Mouse (Mus musculus) heart, embryonic 14.5 days (tissue): ENCODE results near the gene 4930522H14Rik. TPM values are rescaled to one million over a fixed set of nuclear protein-coding genes. Genes with fewer than 3 reads are reported as not detected.
A peak's percentile ranks its signal among the peaks of the same experiment; 100 is the strongest.

ENCODE experiments used
- ATAC-seq: fragments of 200-750 bp; cut with Nextera tagmentation; 2 replicates; pipeline ENCODE4 v1.8.0; 2017; ENCODE audit warnings: low read depth, moderate TSS enrichment; ENCODE audit not compliant: insufficient number of reproducible peaks, insufficient read depth, low FRiP score
- H3K27ac ChIP-seq, 2 experiments: fragments of 200-500 bp in 1 of 2; fragments of 300-500 bp in 1 of 2; sonication (generic) in 1 of 2; replicated peaks in 1 of 2; 2 replicates each; pipeline ENCODE4 v1.5.1; 2012 to 2014; ENCODE audit warnings: low read depth in 2 of 2, low read length in 2 of 2, control low read depth in 1 of 2, mild to moderate bottlenecking in 1 of 2, mixed read lengths in 1 of 2; ENCODE audit not compliant: control insufficient read depth in 1 of 2, insufficient read depth in 1 of 2
- H3K27me3 ChIP-seq: fragments of 300-500 bp; sonication (generic); 2 replicates; pipeline ENCODE4 v1.6.1; 2014; ENCODE audit warnings: mild to moderate bottlenecking, low read length, control low read depth; ENCODE audit not compliant: control insufficient read depth, insufficient read depth
- H3K36me3 ChIP-seq: fragments of 300-500 bp; sonication (generic); 2 replicates; pipeline ENCODE4 v1.6.1; 2014; ENCODE audit warnings: mild to moderate bottlenecking, control low read depth, low read length, mixed read lengths; ENCODE audit not compliant: control insufficient read depth, insufficient read depth
- H3K4me1 ChIP-seq, 2 experiments: fragments of 200-500 bp in 1 of 2; fragments of 300-500 bp in 1 of 2; sonication (generic) in 1 of 2; 2 replicates each; pipeline ENCODE4 v1.6.1; 2012 to 2014; ENCODE audit warnings: low read length in 2 of 2, control low read depth in 1 of 2, mixed read lengths in 1 of 2; ENCODE audit not compliant: control insufficient read depth in 2 of 2, insufficient read depth in 2 of 2
- H3K4me2 ChIP-seq: fragments of 300-500 bp; sonication (generic); 2 replicates; pipeline ENCODE4 v1.6.1; 2014; ENCODE audit warnings: mild to moderate bottlenecking, low read length
- H3K4me3 ChIP-seq, 2 experiments: fragments of 200-500 bp in 1 of 2; fragments of 300-500 bp in 1 of 2; sonication (generic) in 1 of 2; 2 replicates each; pipeline ENCODE4 v1.5.1; 2012 to 2014; ENCODE audit warnings: low read length in 2 of 2, mild to moderate bottlenecking in 2 of 2, control low read depth in 1 of 2, low read depth in 1 of 2, moderate library complexity in 1 of 2; ENCODE audit not compliant: control insufficient read depth in 1 of 2, insufficient read depth in 1 of 2
- H3K9ac ChIP-seq: fragments of 300-500 bp; sonication (generic); 2 replicates; pipeline ENCODE4 v1.6.1; 2014; ENCODE audit warnings: mild to moderate bottlenecking, low read length
- H3K9me3 ChIP-seq: fragments of 300-500 bp; sonication (generic); 2 replicates; pipeline ENCODE4 v1.6.1; 2016; ENCODE audit warnings: low read length, control low read depth; ENCODE audit not compliant: control insufficient read depth
- WGBS: fragments of 180-500 bp; shearing (Covaris S2); extraction: QIAGEN DNeasy Blood & Tissue Kit; methylation state at CpG from one replicate; pipeline ENCODE4 v1.1.7; 2014; 5-methylcytosine and 5-hydroxymethylcytosine counted together
- polyA plus RNA-seq: library from polyadenylated mRNA; unstranded; fragments of >200 nt; fragmentation: Nextera tagmentation; extraction: Ambion mirVana; gene quantifications from 2 replicates; pipeline ENCODE4 v1.2.1, GENCODE M21; 2014

Gene 4930522H14Rik
- polyA plus RNA-seq, 1 experiment from 2014 or later, result not detected

DNA sequence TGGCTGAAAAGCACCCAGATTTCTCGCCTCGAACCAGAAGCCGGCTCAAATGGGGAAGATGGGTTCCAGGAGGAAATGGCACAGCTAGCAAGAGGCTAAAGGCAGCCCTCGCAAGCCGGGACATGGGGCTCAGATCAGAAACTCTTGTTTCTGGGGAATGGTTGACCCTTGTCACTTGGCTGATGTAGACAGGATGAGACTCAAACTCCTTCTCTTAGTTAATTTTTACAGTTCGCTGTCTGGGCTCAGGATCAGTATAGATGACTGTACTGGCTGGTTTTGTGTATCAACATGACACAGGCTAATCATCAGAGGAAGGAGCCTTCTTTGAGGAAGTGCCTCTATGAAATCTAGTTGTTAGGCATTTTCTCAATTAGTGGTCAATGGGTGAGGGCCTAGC lies 33.6 kb upstream of the 4930522H14Rik start:
- H3K27ac ChIP-seq, result no peak overlapping the region
- no peaks in the 10 kb centered on the region for H3K9me3 ChIP-seq
- no peak overlapping the region for H3K4me2 ChIP-seq
- 88% methylated on average over 6 of the region's 6 CpGs for WGBS
- no peaks in the 10 kb centered on the region for H3K36me3 ChIP-seq
- H3K9ac ChIP-seq, result no peak overlapping the region
- no peaks in the 10 kb centered on the region for H3K27me3 ChIP-seq
- ATAC-seq, result no peak
- no peak overlapping the region for H3K4me3 ChIP-seq
- H3K4me1 ChIP-seq, result no peaks in the 10 kb centered on the region

DNA sequence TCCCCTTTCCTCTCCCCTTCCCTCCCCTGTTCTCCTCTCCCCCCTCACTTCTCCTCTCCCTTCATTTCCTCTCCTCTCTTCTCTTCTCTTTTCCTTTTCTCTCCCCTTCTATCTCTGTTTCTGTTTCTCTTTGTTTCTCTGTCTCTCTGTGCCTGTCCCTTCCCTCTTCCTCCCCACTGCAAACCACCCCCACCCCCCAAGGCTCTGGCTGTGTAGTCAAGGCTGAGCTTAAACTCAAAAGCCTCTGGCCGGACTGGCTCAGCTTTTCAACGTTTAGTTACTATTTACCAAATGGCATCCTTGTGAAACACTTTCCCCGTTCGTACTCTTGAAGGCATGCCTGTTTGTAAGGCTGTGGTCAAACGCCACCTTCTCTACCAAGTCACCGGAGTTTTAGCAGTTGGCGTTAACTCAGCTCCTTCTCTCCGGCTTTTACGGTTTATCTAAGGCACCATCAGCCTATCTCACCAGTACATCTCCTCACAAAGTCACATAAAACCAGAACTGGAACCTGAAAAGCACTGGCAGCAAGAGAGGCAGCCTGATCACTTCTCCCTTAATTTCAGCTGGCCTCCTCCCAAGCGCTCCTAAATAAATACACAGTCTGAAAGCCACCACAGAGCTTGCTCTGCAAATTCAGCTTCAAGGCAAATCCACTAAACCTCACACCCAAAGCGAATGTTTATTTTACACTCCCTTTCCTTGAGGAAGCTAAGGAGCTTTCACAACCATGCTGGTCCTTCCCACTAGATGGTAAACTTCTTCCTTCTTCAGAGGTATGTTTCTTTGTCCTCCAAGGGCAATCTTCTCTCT lies 19.4 kb upstream of the 4930522H14Rik start:
- H3K36me3 ChIP-seq, result no peaks in the 10 kb centered on the region
- H3K4me1 ChIP-seq, result no peaks in the 10 kb centered on the region; a peak in 1 of 4 replicates
- no peaks in the 10 kb centered on the region for H3K9me3 ChIP-seq
- peak overlapping the region; percentile 4 to 16; a peak in 3 of 4 replicates for H3K4me3 ChIP-seq
- no peaks in the 10 kb centered on the region for H3K27me3 ChIP-seq
- peak overlapping the region; percentile 52 for H3K4me2 ChIP-seq
- no peak overlapping the region for H3K27ac ChIP-seq
- 14% methylated on average over 11 of the region's 11 CpGs for WGBS
- no peak for ATAC-seq
- H3K9ac ChIP-seq, result peak overlapping the region; percentile 21; the same call in 1 of the 2 replicates

DNA sequence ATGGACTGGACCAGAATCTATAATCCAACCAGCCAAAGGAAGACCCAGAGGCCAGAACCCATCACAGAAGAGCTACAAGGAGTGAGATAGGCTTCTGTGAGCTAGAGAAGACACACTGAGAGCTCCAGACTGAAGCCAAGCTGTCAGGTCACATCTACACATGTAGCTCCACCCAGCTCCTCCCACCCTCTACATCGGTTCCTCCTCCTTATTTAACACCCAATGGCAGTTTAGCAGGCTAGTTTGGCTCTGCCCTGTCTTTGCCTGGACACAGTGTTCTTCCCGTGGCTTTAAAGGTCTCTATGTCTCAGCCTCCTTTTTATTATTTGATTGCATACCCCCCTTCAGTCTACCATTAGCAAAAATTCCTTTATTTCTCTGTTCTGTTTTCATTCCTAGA lies 16.2 kb upstream of the 4930522H14Rik start:
- H3K4me1 ChIP-seq, result no peaks in the 10 kb centered on the region; a peak in 1 of 4 replicates
- WGBS, result 9% methylated on average over 2 of the region's 2 CpGs
- H3K4me2 ChIP-seq, result no peak overlapping the region
- no peaks in the 10 kb centered on the region for H3K36me3 ChIP-seq
- no peak overlapping the region for H3K4me3 ChIP-seq
- no peak overlapping the region for H3K9ac ChIP-seq
- no peaks in the 10 kb centered on the region for H3K9me3 ChIP-seq
- no peak for ATAC-seq
- H3K27me3 ChIP-seq, result no peaks in the 10 kb centered on the region
- no peak overlapping the region for H3K27ac ChIP-seq

DNA sequence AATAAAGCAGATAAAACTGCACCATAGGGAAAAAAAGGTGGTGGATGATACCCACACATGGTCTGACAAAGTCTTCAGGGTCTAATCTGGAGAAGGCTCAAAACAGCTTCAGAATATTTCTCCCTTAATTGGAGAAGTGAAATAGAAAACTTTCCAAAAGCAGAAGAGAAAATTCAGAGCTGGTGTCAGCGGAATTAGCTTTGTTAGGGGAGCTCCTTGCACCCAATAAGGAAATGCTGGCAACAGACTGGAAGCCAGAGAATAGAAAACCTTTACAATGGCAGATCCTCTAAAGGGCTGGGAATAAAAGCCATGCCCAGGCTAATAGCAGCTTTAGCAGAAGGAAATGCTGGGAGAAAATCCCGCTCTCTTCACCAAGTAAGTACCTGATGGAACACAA lies 15.4 kb upstream of the 4930522H14Rik start:
- Histone ChIP-seq H3K27me3 (no peaks in the 10 kb centered on the region), H3K4me3 (no peak overlapping the region), H3K4me1 (no peaks in the 10 kb centered on the region; a peak in 1 of 4 replicates), H3K36me3 (no peaks in the 10 kb centered on the region), H3K9ac (no peak overlapping the region), H3K27ac (no peak overlapping the region), H3K4me2 (no peak overlapping the region), H3K9me3 (no peaks in the 10 kb centered on the region)
- WGBS, result 80% methylated on average over 2 of the region's 2 CpGs
- ATAC-seq, result no peak

DNA sequence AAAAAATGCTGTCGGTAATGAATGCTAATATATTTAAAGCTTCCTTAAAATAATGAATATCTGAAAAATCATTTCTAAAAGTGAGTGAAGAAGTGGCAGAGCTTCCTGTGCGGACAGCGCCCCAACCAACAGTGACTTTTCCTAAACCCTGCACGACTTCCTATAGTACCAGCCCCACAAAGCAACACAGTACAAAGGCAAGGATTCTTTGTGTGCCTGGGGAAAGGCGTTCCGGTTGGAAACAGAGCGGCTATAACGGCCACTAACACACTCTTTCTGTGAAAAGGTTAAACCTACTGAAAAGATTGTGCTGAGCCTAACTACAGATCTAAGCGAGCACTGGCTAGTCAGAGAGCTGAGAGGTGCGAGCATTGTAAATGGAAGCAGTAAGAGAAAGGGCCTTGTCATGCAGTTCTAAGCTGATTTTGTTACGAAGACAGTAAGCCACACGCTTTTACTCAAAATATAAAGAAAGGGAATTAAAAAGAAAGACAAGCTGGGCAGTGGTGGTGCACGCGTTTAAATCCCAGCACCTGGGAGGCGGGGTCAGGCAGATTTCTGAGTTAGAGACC lies 766 bp downstream of the 4930522H14Rik start:
- no peak overlapping the region for H3K27ac ChIP-seq
- H3K36me3 ChIP-seq, result no peaks in the 10 kb centered on the region
- H3K9me3 ChIP-seq, result no peaks in the 10 kb centered on the region
- H3K4me2 ChIP-seq, result no peak overlapping the region
- no peak overlapping the region for H3K4me3 ChIP-seq
- H3K9ac ChIP-seq, result no peak overlapping the region
- no peaks in the 10 kb centered on the region for H3K27me3 ChIP-seq
- ATAC-seq, result no peak
- H3K4me1 ChIP-seq, result no peaks in the 10 kb centered on the region
- WGBS, result 73% methylated on average over 15 of the region's 15 CpGs

DNA sequence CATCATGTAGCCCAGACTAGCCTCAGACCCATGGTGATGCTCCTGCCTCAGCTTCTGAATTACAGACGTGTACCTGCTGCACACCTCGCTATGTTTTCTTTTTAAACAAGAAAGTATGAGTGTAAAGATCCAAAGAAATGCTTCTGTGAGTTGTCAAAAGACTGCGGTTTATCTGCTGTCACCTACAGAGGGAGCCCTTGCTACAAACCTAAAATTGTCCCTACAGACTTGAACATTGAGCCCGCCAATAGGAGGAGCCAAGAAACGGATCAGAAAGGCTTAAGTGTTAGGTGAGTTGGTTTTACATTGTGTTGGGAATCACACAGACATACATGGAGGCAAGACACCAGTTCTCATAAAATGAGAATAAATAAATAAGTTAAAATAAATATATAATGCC lies 26.2 kb downstream of the 4930522H14Rik start:
- Histone ChIP-seq H3K36me3 (no peaks in the 10 kb centered on the region), H3K9me3 (no peaks in the 10 kb centered on the region), H3K4me2 (no peak overlapping the region), H3K27ac (no peak overlapping the region), H3K9ac (no peak overlapping the region), H3K4me3 (no peak overlapping the region), H3K27me3 (no peaks in the 10 kb centered on the region), H3K4me1 (no peaks in the 10 kb centered on the region)
- ATAC-seq, result no peak
- WGBS, result 9% methylated on average over 5 of the region's 5 CpGs

DNA sequence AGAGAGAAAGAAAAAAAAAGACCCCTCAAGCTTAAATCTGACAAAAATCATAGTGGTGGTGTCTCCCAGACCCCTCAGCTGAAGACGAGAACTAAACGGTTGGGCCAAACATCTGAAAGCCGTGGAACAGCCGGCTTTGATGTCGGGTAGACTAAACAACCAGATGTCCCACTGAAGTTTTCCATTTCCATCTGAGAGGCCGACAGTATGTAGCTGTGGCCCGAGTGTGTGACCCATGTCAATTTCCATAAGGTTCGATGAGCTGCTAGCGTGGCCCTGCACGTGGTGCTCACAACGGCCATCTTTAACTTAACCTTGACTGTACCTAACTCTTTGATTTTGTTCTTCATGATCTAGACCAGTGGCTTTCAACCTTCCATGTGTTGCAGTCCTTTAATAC lies 32.6 kb downstream of the 4930522H14Rik start:
- Histone ChIP-seq H3K4me2 (no peak overlapping the region), H3K4me3 (no peak overlapping the region), H3K9me3 (no peaks in the 10 kb centered on the region), H3K27me3 (no peaks in the 10 kb centered on the region), H3K4me1 (no peaks in the 10 kb centered on the region), H3K27ac (no peak overlapping the region), H3K9ac (no peak overlapping the region), H3K36me3 (no peaks in the 10 kb centered on the region)
- no peak for ATAC-seq
- 67% methylated on average over 11 of the region's 11 CpGs for WGBS
